Mouse (Mus musculus): ENCODE results near the gene Flywch1. TPM values are rescaled to one million over a fixed set of nuclear protein-coding genes. Genes with fewer than 3 reads are reported as not detected.

Gene Flywch1
- total RNA-seq (2021), result 10 to 100 TPM; 29.7 to 33.2 TPM

DNA sequence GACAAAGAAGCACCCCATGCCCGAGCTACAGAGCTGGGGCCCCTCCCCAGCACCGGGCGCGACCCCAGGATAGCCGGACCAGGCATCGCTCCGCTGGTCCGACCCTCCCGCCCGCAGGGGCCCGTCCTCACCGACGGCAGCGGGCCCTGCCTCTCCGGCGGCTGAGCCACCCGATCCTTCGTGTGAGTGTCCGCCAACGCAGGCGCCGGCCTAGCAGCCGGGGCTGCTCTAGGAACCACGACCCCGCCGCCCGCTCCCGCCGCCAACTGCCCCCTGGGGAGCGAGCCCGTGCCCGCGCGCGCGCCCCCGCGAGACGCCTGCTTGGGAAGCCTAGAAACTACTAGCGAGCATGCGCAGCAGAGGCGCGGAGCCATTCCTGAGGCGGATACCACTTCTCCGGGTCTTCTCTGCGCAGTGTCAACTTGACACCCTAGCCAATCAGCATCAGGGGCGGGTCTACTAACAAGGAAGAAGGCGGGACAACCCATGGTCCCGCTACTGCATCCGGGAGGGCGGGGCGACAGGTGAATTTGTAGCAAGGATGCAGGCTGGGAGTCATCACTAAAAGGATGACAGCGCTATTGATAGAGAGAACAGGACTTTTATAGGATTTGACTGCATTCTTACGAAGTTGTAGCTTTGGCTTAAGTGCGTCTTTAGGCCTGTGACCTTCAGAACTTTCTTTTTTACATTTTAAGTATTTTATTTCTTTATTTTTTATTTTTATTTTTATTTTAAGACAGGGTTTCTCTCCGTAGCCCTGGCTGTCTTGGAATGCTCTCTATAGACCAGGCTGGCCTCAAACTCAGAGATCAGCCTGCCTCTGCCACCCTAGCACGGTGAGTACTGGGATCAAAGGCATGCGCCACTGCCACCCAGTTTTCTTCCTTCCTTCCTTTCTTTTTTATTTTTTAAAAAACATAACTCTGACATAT is at the start of gene Flywch1:
Flywch1 (minus strand) TSS at position 319 of the 935 bp plus-strand sequence.
- intact Hi-C loops (cut with DNase I), result no loop called here
- DNase-seq (ENCODE audit: low spot score), result peak; percentile 97

DNA sequence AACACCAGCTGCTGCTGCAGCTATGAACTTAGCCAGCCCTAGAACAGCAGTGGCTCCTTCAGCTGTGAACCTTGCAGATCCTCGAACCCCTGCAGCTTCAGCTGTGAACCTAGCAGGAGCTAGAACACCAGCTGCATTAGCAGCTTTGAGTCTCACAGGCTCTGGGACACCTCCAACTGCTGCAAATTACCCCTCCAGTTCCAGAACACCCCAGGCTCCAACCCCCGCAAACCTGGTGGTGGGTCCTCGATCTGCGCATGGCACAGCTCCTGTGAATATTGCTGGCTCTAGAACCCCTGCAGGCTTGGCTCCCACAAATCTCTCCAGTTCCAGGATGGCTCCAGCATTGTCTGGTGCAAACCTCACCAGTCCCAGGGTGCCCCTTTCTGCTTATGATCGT is 49.3 kb upstream of the Flywch1 start:
- no peak for DNase-seq (ENCODE audit: low spot score)
- intact Hi-C loops (cut with DNase I), result no loop called here

DNA sequence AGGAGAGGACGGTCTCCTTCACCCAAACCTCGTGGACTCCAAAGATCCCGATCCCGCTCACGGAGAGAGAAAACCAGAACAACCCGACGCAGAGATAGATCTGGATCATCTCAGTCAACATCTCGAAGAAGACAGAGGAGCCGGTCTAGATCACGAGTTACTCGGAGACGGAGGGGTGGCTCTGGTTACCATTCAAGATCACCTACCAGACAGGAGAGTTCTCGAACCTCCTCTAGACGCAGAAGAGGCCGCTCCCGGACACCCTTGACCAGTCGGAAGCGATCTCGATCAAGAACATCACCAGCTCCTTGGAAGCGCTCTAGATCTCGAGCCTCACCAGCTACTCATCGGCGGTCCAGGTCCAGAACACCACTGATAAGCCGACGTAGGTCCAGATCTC is 47.8 kb upstream of the Flywch1 start:
- DNase-seq (ENCODE audit: low spot score), result no peak
- intact Hi-C loops (cut with DNase I), result no loop called here

DNA sequence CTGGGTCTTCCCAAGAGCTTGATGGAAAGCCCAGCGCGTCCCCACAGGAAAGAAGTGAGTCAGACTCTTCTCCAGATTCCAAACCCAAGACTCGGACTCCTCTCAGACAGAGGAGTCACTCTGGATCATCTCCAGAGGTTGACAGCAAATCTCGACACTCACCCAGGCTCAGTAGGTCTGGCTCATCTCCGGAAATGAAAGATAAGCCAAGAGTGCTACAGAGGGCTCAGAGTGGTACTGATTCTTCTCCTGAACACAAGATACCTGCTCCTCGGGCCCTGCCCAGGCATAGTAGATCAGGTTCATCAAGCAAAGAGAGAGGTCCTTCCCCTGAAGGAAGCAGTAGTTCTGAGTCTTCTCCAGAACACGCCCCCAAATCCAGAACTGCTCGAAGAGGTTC is 47.2 kb upstream of the Flywch1 start:
- intact Hi-C loops (cut with DNase I), result no loop called here
- DNase-seq (ENCODE audit: low spot score), result no peak

DNA sequence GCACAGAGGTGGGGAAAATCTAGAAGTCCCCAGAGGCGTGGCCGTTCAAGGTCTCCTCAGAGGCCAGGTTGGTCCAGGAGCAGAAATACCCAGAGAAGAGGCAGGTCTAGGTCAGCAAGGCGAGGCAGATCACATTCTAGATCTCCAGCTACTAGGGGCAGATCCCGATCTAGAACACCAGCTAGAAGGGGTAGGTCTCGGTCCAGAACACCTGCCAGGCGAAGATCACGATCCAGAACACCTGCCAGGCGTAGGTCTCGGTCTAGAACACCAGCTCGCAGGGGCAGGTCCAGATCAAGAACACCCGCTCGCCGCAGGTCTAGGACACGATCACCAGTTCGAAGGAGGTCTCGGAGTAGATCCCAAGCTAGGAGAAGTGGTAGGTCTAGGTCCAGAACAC is 44.2 kb upstream of the Flywch1 start:
- DNase-seq (ENCODE audit: low spot score), result no peak
- intact Hi-C loops (cut with DNase I), result no loop called here

DNA sequence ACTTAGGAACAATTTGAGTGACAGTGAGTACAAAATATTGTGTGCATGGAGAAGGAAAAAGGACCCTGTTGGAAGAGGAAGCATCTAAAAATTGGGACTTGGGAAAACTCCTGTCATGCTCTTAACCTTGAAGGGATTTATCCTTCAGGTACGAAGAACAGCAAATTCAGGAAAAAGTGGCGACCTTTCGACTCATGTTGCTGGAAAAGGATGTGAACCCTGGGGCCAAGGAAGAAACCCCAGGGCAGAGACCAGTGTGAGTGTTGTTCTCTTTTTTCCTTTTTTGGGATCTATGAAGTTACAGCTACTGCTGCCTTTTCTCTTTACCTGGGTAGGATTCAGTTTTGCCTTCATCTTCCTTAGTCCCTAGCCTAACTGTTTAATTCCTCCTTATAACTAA is 36.5 kb upstream of the Flywch1 start:
- no peak for DNase-seq (ENCODE audit: low spot score)
- intact Hi-C loops (cut with DNase I), result loop anchor here (1.0 to 2.0 kb wide), 2 partner anchors 17 to 33 kb away; no protein-coding TSS in a partner anchor

DNA sequence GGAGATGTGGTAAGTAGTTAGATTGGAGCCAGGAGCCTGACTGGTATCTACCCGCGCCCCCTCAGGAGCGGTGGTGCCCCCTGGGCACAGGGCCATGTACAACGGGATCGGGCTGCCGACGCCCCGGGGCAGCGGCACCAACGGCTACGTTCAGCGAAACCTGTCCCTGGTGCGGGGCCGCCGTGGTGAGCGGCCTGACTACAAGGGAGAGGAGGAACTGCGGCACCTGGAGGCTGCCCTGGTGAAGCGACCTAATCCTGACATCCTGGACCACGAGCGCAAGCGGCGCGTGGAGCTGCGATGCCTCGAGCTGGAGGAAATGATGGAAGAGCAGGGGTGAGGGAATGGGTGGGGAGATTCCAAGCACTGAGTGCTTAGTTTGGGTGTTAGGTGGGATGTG is 35.5 kb upstream of the Flywch1 start:
- intact Hi-C loops (cut with DNase I), result loop anchor here (1.0 to 2.0 kb wide), 2 partner anchors 18 to 32 kb away; no protein-coding TSS in a partner anchor
- DNase-seq (ENCODE audit: low spot score), result no peak

DNA sequence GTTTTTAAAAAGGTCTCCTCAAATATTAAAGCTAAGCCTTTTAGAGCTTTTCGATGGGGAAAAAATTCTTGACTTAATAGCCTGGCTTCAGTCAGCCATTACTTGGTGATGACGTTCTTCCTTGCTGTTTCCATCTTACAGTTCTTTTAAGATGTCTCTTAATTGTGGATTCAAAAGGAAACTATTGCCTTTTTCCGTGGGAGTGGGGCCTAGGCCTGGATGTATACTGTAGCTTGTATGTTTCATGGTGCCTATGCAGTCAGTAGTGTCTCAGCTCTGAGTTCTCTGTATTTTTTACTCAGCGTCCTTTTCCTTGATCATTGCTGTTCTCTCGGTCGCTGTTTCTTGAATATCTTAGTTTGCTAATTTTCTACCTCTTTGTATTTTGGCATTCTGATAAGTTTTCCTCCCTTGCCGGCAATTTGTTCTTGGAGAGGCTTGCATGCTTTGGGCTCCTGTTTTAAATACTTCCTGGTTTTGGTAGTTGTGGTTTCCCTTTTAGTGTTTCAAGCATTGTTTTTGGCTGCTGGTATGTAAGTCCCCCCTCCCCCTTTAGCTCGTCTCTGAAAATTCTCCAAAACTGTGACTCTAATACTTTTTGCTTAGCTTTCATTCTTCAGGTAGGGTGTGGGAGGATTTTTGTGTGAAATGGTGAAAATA is 33.2 kb upstream of the Flywch1 start:
- intact Hi-C loops (cut with DNase I), result loop anchor here (1.0 kb wide), 1 partner anchor 24 kb away; no protein-coding TSS in a partner anchor
- no peak for DNase-seq (ENCODE audit: low spot score)

DNA sequence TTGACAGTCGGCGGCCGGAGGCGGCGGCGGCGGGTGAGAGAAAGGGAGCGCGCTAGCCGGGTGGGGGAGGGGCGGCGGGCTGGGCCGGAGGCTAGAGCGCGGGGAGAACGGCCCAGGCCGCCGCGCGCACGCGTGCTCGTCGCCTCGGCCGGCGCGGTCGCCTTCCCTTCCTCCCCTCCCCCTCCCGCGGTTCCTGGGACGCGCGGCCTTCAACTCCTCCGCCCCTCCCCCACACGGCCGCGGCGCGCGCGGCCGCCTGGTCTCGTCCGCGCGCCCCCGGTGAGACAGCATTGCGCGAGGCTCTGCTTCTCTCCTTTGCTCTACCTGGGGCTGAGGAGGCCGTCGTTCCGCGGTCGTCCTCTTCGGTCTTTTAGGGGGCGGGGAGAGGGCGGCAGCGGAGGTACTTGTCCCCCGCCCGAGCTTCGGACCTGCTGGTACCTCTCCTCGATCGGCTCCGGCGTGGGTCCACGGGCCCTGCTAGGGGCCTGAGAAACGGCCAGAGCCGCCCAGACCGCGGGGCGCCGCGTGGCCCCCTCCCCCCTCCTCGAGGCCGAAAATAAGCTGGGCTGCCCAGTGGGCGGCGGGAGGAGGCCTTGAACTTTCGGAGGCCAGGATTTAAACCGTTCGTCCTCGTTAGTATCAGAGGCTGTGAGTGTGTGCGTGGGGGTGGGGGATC is 32.1 kb upstream of the Flywch1 start:
- intact Hi-C loops (cut with DNase I), result loop anchor here (1.0 kb wide), 1 partner anchor 25 kb away; no protein-coding TSS in a partner anchor

DNA sequence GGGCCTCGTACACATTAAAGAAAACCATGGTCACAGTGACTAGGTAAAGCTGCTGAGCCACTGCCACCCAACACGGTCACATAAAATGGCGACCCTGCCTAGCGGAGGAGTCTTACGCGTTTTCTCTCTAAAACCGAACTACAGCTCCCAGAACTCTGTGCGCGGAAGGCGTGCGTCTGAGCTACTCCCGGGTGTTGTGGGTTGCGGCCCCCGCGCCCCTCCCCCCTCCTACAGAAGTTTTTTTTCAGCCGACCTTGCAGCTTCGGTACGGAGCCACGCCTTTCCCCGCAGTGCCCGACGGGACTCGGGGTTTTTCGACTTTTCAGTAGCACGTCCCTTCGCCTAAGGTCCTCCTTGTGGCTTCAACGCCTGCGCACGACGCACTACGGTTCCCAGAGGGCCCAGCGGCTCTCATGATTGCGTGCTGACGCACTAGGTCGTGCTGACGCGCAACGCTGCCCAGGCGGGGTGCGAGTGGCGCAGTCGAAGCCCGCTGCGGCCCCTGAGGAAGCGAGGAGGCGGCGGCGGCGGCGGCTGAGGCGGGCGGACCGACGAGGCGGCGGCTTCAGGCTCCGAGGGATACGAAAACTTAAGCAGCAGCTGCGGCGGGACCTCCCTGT is 31.5 kb upstream of the Flywch1 start:
- peak; percentile 97 for DNase-seq (ENCODE audit: low spot score)
- intact Hi-C loops (cut with DNase I), result no loop called here

More for the DNA sequence above, 32.1 kb upstream of the Flywch1 start:
- no peak for DNase-seq (ENCODE audit: low spot score)

DNA sequence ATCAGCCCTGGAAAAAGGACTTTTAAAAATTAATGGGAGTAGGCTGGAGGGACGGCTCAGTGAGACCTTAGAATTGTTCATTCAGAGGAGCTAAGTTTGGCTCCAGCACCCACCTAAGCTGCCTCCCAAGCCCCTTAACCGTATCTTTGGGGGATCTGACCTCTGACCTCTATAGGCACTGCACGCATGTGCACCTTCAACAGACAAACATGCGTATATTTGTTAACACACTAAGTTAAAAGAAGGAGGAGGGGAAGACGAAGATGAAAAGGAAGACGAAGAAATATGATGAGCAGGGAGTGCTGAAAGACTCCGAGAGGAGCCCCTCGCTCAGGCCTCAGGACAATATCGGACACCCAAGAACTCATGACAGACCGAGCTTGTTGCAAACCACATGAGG is 30.2 kb upstream of the Flywch1 start:
- intact Hi-C loops (cut with DNase I), result no loop called here
- DNase-seq (ENCODE audit: low spot score), result no peak

DNA sequence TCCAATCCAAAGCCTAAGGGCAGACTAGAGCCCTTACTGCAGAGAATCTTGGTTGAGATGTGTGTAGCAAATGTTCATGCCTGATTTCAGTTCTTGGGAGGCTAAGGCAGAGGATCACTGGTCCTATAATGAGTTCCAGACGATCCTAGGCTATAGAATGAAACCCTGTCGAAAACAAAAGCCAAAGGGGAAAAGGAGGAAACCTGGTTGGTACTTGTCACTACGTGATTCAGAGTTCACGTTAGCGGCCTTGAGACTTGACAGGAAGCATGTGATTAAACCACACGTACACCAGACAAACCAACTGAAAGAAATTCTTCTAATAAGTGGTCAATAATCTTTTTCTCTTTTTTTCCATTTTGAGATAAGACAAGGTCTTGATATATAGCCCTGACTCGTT is 25.9 kb upstream of the Flywch1 start:
- DNase-seq (ENCODE audit: low spot score), result no peak
- intact Hi-C loops (cut with DNase I), result no loop called here

DNA sequence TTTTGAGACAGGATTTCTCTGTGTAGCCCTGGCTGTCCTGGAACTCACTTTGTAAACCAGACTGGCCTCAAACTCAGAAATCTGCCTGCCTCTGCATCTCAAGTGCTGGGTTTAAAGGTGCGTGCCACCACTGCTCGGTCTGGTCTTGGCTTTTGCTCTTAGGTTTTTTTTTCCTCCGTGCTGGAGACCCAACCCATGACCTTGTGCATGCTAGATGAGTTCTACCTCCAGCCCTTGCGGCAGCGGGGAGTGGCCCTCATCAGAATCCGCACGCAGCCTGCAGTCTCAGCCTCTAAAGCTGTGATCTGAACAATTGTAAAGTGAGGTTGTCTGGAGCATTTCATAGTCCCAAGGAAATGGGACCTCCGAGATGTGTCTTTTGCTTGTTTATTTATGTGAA is 23.9 kb upstream of the Flywch1 start:
- DNase-seq (ENCODE audit: low spot score), result no peak
- intact Hi-C loops (cut with DNase I), result no loop called here

DNA sequence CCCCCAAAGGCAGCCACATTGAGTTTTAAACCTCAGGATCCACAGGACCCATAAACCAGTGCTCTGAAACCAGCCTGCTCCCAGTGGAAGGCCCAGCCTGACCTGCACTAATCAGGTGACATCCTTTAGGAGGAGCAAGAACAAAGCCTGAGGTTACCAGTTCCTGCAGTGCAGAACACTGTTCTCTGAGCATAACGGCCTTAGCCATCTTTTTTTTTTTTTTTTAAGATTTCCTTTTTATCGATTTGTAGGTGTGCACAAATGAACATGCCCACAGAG is 19.6 kb upstream of the Flywch1 start:
- no peak for DNase-seq (ENCODE audit: low spot score)
- intact Hi-C loops (cut with DNase I), result no loop called here

DNA sequence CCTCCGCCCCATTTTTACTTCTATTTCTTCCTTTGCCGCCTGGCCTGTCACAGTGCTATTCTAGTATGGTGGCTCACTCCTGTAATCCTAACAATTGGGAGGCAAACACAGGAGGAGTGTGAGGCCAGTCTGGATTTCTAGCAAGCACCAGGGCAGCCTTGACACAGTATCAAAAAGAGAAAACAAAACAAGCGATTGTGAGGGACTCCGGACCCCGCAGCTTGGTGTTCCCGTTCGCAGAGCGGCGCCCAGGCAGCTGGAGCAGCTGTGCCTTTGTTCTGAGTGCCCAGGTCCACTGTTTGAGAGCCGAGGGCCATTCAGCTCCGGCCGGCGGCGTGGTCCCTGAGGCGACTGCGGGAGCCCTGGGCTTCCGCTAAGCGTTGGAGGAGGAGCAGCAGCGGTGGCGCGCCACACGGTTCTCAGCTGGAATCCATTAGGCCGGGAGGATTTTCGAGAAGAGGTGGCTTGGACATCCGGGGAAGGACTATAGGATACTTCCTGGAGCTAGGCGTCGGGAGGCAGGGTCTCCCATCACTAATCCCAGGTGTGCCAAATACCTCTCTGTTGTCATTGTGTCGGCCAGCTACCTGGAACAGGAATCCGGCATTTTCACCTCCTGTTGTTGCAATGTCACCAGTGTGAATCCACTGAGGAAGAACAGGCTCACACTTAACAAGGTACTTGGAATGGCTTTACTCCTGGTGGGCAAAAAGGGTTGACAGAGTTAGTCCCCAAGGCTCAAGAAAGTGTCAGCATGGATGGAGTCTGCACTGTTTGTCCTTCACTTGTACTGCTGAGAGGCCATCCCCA is 19.1 kb upstream of the Flywch1 start, which contains the start of gene Srrm2:
Srrm2 (plus strand) TSS at position 264 of the 810 bp plus-strand sequence.
- intact Hi-C loops (cut with DNase I), result no loop called here
- no peak for DNase-seq (ENCODE audit: low spot score)

DNA sequence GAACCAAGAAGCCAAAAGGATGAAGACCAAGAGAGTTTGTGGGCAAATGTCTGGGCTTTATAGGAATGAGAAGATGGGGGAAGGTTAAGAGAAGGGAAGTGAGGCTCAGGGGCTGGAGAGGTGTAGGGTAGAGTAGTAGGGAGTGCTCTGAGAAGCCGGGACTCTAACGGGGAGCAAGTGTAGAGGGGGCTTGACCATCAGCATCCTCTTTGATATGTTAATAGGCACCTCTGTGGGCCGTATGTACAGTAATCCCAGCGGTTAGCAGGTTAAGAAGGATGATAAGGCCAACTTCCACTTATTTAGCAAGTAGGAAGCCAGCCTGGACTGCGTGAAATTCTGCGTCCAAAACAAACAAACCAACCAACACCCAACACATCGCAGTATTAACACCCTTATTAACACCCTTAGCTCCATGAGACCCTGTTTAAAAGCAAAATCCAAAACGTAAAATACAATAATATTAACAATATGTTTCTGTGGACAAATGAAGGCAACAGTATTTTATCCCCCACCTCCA is 18.4 kb upstream of the Flywch1 start:
- DNase-seq (ENCODE audit: low spot score), result no peak
- intact Hi-C loops (cut with DNase I), result loop anchor here (5.0 kb wide), 1 partner anchor 43 kb away; the partner anchor contains the start of gene Kremen2

DNA sequence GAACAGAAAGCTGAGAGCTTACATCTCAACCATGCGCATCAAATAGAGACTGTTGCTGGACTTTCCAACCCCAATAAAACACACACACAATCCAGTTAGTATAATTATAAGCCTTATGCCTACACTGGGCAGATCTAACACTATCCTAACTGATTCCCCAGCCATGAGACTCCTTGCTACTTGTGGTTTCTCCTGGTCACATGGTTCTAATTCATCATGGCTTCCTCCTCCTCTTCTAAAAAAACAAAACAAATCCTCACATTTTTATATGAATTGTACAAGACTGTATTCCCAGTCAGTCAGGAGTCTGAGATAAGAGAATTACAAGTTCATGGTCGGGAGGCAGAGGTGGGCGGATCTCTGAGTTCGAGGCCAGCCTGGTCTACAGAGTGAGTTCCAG is 17.6 kb upstream of the Flywch1 start:
- intact Hi-C loops (cut with DNase I), result loop anchor here (5.0 kb wide), 1 partner anchor 42 kb away; the partner anchor contains the start of gene Kremen2
- no peak for DNase-seq (ENCODE audit: low spot score)

DNA sequence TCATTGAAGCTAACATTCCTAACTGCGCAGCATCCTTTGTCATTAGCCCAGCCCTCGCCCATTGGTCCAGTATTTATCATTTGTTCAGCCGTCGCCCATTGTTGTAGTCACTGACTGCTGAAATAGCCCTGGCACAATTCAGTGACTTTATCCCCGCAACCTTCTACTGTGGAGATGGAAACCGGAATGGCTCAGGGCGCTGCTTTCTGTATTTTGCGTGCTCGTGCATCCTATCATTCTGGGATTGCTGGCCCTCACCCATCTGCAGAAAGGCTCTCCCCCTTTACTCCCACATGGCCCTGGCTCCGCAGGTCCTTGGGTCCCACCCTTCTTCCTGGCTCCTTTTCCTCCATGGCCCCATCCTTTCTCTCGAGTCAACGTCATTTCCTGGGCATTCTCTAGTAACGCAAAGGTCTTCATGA is 15.1 kb upstream of the Flywch1 start:
- intact Hi-C loops (cut with DNase I), result loop anchor here (5.0 kb wide), 1 partner anchor 39 kb away; the partner anchor contains the start of gene Kremen2
- no peak for DNase-seq (ENCODE audit: low spot score)
